Mouse (Mus musculus) gastrocnemius, postnatal 14 days (tissue): Measurements from ENCODE around the gene Olfr473. TPM values are rescaled to one million over a fixed set of nuclear protein-coding genes. Genes with fewer than 3 reads are reported as not detected.
"Not testable (repeated sequence)": the region's sequence is repeated elsewhere in the genome, so short reads cannot be mapped to it uniquely, and the experiment has no call there.

Experiments used
- DNase-seq: peaks from one replicate; pipeline ENCODE4 v3.0.0; 2021; ENCODE audit warnings: mixed read lengths
- intact Hi-C: fragments of 180-260 bp; cut with DNase I; formaldehyde crosslinking; loops from one replicate; pipeline ENCODE4 v1.15.1; 2025; ENCODE audit warnings: low total_unique reads
- long read RNA-seq, 2 experiments: library from polyadenylated mRNA; stranded (forward); transcript quantifications; one replicate each; pipeline ENCODE4 v2.0.0; 2021
- total RNA-seq, 2 experiments: library from RNA; stranded (reverse); gene quantifications; 2 replicates each; pipeline ENCODE4 v1.2.3; 2021

Olfr473 gene
- total RNA-seq = not detected
- long read RNA-seq, experiment 1 = 0 reads
- long read RNA-seq, experiment 2 = 0 reads

GRCm38 (mm10) chr7:107930146-107930545 is at the start of gene Olfr473:
Olfr473 (plus strand) TSS chr7:107930446.
- DNase-seq = no peak
- intact Hi-C loops = no loop called here

- intact Hi-C loops = no loop called here
- DNase-seq = no peak
These were observed 32.6 kb upstream of the Olfr473 start, which contains the start of gene Olfr472 for GRCm38 (mm10) chr7:107897602-107898001. Olfr472 (plus strand) TSS chr7:107897902.

GRCm38 (mm10) chr7:107952539-107952938 is 22.3 kb downstream of the Olfr473 start:
- intact Hi-C loops, DNase-seq: not testable (repeated sequence)

DNA sequence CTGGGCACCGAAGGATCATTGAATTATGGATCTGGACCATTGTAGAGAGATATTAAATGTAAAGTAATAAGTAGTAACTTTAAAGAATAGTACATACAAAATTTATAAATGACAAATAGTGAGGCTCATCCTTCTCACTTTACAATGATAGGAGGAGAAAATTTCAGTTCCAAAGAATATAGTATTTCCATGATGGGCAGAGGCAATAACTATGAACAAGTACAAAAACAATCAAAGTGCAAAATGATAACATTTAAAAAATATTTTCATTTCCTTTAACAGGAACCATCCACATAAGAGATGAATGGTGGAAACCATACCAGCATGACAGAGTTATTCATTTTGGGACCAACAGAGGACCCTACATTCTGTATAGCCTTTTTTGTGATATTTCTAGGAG is 24.1 kb downstream of the Olfr473 start, which contains the start of gene Olfr474:
Gene Olfr474 (plus strand): TSS at position 301 of the 400 bp plus-strand sequence.
- intact Hi-C loops = no loop called here
- no peak for DNase-seq

GRCm38 (mm10) chr7:107964503-107964902 is 34.3 kb downstream of the Olfr473 start, which contains the start of gene Olfr476:
Olfr476 (plus strand) TSS chr7:107964803.
- intact Hi-C loops = no loop called here
- no peak for DNase-seq

Other genes starting within 250 kb of the Olfr473 start
- gene Cyb5r2, start 172.4 kb upstream of the Olfr473 start, total RNA-seq = under 1 TPM in 1 of 2 experiments, not detected in 1; 0.35 TPM
- gene Ovch2, start 129.2 kb upstream of the Olfr473 start, total RNA-seq = not detected
- gene Olfr467, start 118.2 kb upstream of the Olfr473 start, total RNA-seq = not detected
- gene Olfr469, start 104.9 kb upstream of the Olfr473 start, total RNA-seq = not detected
- not detected for gene Olfr470, start 83.0 kb upstream of the Olfr473 start, total RNA-seq
- gene Olfr472, start 32.5 kb upstream of the Olfr473 start, total RNA-seq = not detected
- gene Olfr474, start 24.2 kb downstream of the Olfr473 start, total RNA-seq = not detected
- gene Olfr476, start 34.4 kb downstream of the Olfr473 start, total RNA-seq = not detected
- not detected for gene Olfr477, start 56.2 kb downstream of the Olfr473 start, total RNA-seq
- gene Olfr478, start 103.5 kb downstream of the Olfr473 start, total RNA-seq = not detected
- not detected for gene Olfr479, start 120.2 kb downstream of the Olfr473 start, total RNA-seq
- gene Olfr480, start 136.9 kb downstream of the Olfr473 start, total RNA-seq = not detected
- not detected for gene Olfr481, start 149.4 kb downstream of the Olfr473 start, total RNA-seq
- gene Olfr482, start 167.1 kb downstream of the Olfr473 start, total RNA-seq = 1 to 10 TPM in 1 of 2 experiments, under 1 TPM in 1; 0.76 to 1.1 TPM
- gene Olfr483, start 170.4 kb downstream of the Olfr473 start, total RNA-seq = not detected
- not detected for gene Olfr484, start 197.0 kb downstream of the Olfr473 start, total RNA-seq
- not detected for gene Olfr485, start 229.4 kb downstream of the Olfr473 start, total RNA-seq
- not detected for gene Olfr486, start 242.3 kb downstream of the Olfr473 start, total RNA-seq